Mouse (Mus musculus) kidney, postnatal 0 days (tissue): ENCODE measurements around the gene Hpn. TPM values are rescaled to one million over a fixed set of nuclear protein-coding genes. Genes with fewer than 3 reads are reported as not detected.

Experiments
- ATAC-seq: fragments of 200-750 bp; cut with Nextera tagmentation; replicated peaks from 2 replicates; pipeline ENCODE4 v1.8.0; 2017; ENCODE audit warnings: low read depth, moderate number of reproducible peaks, moderate TSS enrichment, moderate library complexity; ENCODE audit not compliant: low FRiP score
- DNase-seq: peaks from one replicate; pipeline ENCODE4 v3.0.0-alpha.2; 2016; ENCODE audit warnings: low spot score
- H3K27ac ChIP-seq: fragments of 300-500 bp; sonication (generic); 2 replicates; pipeline ENCODE4 v1.5.1; 2014; ENCODE audit warnings: mild to moderate bottlenecking
- H3K27me3 ChIP-seq: fragments of 300-500 bp; sonication (generic); 2 replicates; pipeline ENCODE4 v1.6.1; 2014; ENCODE audit warnings: low read length, mixed read lengths; ENCODE audit not compliant: insufficient read depth
- H3K36me3 ChIP-seq: fragments of 300-500 bp; sonication (generic); 2 replicates; pipeline ENCODE4 v1.6.1; 2014; ENCODE audit warnings: low read length, mixed read lengths; ENCODE audit not compliant: insufficient read depth
- H3K4me1 ChIP-seq: fragments of 300-500 bp; sonication (generic); replicated peaks from 2 replicates; pipeline ENCODE4 v1.6.1; 2014; ENCODE audit warnings: antibody characterized with exemption, low read length, mixed read lengths; ENCODE audit not compliant: insufficient read depth
- H3K4me2 ChIP-seq: fragments of 300-500 bp; sonication (generic); 2 replicates; pipeline ENCODE4 v1.6.1; 2014; ENCODE audit warnings: mild to moderate bottlenecking, low read length, moderate library complexity, mixed read lengths
- H3K4me3 ChIP-seq: fragments of 300-500 bp; sonication (generic); replicated peaks from 2 replicates; pipeline ENCODE4 v1.5.1; 2014; ENCODE audit warnings: low read depth, low read length
- H3K9ac ChIP-seq: fragments of 300-500 bp; sonication (generic); 2 replicates; pipeline ENCODE4 v1.6.1; 2014; ENCODE audit warnings: low read depth, low read length
- H3K9me3 ChIP-seq: fragments of 300-500 bp; sonication (generic); replicated peaks from 2 replicates; pipeline ENCODE4 v1.6.1; 2016; ENCODE audit warnings: low read length, inconsistent platforms, mixed read lengths
- CTCF ChIP-seq: IDR thresholded peaks from 2 replicates; pipeline ENCODE4 v1.5.1; 2016; ENCODE audit warnings: antibody characterized with exemption, low read depth, mild to moderate bottlenecking, moderate library complexity
- WGBS: fragments of 180-500 bp; shearing (Covaris S2); extraction: QIAGEN DNeasy Blood & Tissue Kit; methylation state at CpG from one replicate; pipeline ENCODE4 v1.1.7; 2014; 5-methylcytosine and 5-hydroxymethylcytosine counted together
- polyA plus RNA-seq: library from polyadenylated mRNA; unstranded; fragments of >200 nt; fragmentation: Nextera tagmentation; extraction: Ambion mirVana; gene quantifications from 2 replicates; pipeline ENCODE4 v1.2.1, GENCODE M21; 2015

The Hpn gene
- polyA plus RNA-seq, 1 experiment from 2014 or later = 110 TPM

DNA sequence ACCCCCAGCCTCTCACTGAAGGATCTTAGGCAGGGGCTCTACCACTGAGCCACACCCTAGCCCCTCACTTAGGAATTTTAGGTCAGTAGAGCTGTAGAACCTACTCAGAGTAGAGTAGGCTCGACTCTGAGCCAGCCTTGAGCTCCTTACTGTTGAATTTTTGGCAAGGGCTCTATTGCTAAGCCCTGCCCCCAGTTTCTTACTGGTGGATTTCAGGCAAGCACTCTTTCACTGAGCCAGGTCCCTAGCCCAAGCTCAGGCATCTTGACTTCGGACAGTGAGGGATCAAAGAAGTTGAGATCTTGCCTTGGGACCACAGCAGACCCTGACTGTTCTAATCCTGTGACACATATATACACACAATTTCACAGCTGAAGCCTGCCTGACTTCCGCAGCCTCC lies 8.6 kb upstream of the Hpn start:
- 81% methylated on average over 3 of the region's 3 CpGs for WGBS
- TF ChIP-seq CTCF = no peak
- Histone ChIP-seq H3K4me2 (no peak overlapping the region), H3K9me3 (no peaks in the 10 kb centered on the region), H3K36me3 (0 out of 2 replicates have a peak, but pooled peaks cover 4% of the 10 kb centered on the region), H3K27ac (no peak overlapping the region), H3K4me1 (0 out of 2 replicates have a peak, but pooled peaks cover 5% of the 10 kb centered on the region), H3K4me3 (no peak overlapping the region), H3K27me3 (peaks cover 14% of the 10 kb centered on the region), H3K9ac (no peak overlapping the region)
- DNase-seq (no peak), ATAC-seq (no peak)

DNA sequence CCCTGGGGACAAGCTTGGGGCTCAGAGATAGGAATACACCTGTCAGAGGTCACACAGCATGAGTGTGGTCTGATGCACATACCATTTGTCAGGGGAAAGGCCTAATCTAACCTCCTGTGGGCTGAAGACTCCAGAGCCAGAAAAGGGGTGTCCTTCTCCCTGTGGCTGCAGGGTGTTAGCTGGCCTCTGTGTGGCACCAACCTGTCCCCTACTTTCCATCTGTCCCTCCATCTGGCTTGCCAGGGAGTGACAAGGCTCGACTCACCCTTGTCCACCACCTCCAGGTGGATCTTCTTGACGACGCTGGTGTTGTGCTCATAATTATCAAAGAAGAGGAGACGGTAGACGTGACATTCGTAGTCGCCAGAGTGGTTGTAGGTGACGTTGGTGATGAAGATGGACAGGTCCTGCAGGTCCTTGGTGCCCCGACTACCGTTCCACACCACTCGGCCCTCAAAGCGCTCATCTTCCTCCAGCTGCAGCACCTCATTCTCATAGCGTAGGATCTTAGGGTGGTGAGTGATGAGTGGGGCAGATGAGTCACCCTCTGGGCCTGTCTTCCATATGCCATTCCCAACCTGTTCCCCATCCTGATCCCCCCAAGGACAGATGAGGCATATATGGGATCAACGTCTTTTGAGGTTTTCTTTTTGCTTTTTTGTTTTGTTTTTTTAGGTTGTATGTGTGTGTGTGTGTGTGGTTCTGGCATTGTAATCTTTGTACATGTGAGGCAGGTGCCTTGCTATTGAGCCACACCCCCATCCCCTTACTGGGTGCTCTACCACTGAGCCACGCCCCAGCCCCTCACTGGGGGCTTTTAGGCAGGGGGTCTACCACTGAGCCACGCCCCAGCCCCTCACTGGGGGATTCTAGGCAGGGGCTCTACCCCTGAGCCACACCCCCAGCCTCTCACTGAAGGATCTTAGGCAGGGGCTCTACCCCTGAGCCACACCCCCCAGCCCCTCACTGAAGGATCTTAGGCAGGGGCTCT lies 7.8 kb upstream of the Hpn start:
- Histone ChIP-seq H3K36me3 (no peaks in the 10 kb centered on the region), H3K9ac (no peak overlapping the region), H3K4me2 (no peak overlapping the region), H3K9me3 (no peaks in the 10 kb centered on the region), H3K27me3 (peaks cover 14% of the 10 kb centered on the region), H3K27ac (no peak overlapping the region), H3K4me3 (no peak overlapping the region), H3K4me1 (0 out of 2 replicates have a peak, but pooled peaks cover 5% of the 10 kb centered on the region)
- TF ChIP-seq CTCF = no peak
- ATAC-seq (no peak), DNase-seq (no peak)
- 88% methylated on average over 16 of the region's 16 CpGs for WGBS

DNA sequence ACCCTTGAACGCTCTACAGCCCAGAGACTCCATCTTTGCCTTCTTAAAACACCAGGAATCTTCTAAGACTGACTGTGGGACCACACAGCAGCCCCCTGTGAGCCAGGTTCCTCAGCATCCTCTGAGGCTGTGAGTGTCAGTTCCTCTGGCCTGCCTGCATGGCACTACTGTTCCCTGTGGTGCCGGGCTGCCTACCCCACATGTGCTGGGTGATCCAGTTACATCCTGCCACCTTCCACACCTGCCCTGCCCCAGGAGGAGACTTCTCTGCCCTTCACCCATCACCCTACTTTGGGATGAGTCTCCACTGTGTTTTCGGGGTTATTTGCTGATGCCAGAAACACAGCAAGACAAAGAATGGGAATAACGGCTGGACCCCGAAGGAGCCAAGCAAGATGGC lies 4.5 kb upstream of the Hpn start:
- Histone ChIP-seq H3K27me3 (no peaks in the 10 kb centered on the region), H3K4me3 (no peak overlapping the region), H3K4me2 (no peak overlapping the region), H3K36me3 (no peaks in the 10 kb centered on the region), H3K9me3 (no peaks in the 10 kb centered on the region), H3K27ac (no peak overlapping the region), H3K4me1 (peaks cover 15% of the 10 kb centered on the region), H3K9ac (no peak overlapping the region)
- 84% methylated on average over 5 of the region's 5 CpGs for WGBS
- ATAC-seq (no peak), DNase-seq (no peak)
- TF ChIP-seq CTCF = no peak

DNA sequence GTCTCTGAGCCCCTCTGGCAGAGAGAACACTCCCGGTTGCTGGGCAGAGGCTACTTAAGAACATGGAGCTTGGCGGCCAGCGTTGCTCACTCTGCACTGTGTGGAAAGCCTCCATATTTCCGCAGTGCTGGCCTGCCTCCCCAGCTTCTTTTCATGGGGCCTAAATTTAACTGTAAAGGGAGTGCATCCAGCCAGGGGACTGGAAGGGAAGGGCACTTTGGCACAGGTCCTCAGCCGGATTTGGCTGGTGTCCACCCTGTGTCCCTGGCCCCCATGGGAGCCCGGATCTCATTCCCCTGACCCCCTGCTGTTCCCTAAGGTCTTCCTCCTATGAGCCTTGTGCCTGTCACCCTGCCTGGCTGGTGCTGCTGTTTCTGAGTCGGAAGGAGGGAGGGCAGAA lies 3.4 kb upstream of the Hpn start:
- H3K4me3 ChIP-seq = no peak overlapping the region
- WGBS = 77% methylated on average over 7 of the region's 7 CpGs
- no peaks in the 10 kb centered on the region for H3K36me3 ChIP-seq
- TF ChIP-seq CTCF = no peak
- DNase-seq (no peak), ATAC-seq (no peak)
- peaks cover 15% of the 10 kb centered on the region for H3K4me1 ChIP-seq
- H3K27me3 ChIP-seq = no peaks in the 10 kb centered on the region
- H3K4me2 ChIP-seq = no peak overlapping the region
- no peaks in the 10 kb centered on the region for H3K9me3 ChIP-seq
- H3K9ac ChIP-seq = no peak overlapping the region
- no peak overlapping the region for H3K27ac ChIP-seq

DNA sequence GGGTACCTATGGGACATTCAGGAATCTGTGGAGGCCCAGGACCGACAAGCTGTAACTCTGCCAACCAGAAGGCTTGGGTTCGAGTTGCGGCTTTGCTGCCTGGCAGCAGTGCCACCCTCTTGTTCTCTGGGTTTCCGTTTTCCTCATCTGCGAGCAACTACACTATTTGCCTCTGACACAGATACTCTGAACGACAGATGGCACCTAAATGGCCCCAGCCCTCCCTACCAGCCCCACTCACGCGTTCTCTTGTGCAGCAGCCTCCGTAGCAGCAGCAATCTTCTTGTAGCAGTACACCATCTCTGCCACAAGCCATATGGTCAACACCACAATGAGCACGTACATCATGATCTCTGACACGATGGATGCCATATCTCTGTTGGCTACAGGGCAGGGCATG lies 2.4 kb upstream of the Hpn start:
- Histone ChIP-seq H3K27ac (no peak overlapping the region), H3K36me3 (no peaks in the 10 kb centered on the region), H3K4me1 (peaks cover 15% of the 10 kb centered on the region), H3K9ac (no peak overlapping the region), H3K4me3 (no peak overlapping the region), H3K9me3 (no peaks in the 10 kb centered on the region), H3K27me3 (no peaks in the 10 kb centered on the region), H3K4me2 (no peak overlapping the region)
- ATAC-seq = no peak
- DNase-seq = no peak
- WGBS = 87% methylated on average over 11 of the region's 11 CpGs
- no peak for TF ChIP-seq CTCF

DNA sequence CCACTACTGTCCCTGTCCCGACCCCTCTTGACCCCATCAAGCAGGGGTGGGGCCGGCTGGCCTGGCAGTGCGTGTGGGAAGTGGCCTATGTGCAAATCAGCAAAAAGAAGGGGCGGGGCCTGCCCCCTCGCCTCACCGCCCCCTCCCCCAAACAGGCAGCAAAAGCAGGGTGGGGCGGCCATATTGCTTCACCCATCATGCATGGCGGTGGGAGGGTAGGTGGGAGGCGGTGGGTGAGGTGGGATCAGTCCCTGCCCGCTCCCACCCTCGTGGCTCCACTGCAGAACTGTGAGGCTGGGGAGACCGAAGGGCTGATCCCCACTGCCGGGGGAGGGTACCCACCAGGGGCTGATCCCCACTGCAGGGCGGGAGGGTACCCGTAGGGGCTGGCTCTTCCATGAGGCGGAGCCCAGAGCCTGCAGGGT lies 1.6 kb upstream of the Hpn start:
- Histone ChIP-seq H3K9me3 (no peaks in the 10 kb centered on the region), H3K4me3 (no peak overlapping the region), H3K4me1 (peaks cover 19% of the 10 kb centered on the region), H3K36me3 (no peaks in the 10 kb centered on the region), H3K27ac (no peak overlapping the region), H3K9ac (no peak overlapping the region), H3K27me3 (no peaks in the 10 kb centered on the region), H3K4me2 (no peak overlapping the region)
- no peak for TF ChIP-seq CTCF
- ATAC-seq (no peak), DNase-seq (no peak)
- WGBS = 43% methylated on average over 16 of the region's 16 CpGs
